Mouse (Mus musculus) frontal cortex, postnatal 10 days (tissue): ENCODE results near the gene Hoxb3.

Experiments used
- DNase-seq, 2 experiments: peaks; one replicate each; pipeline ENCODE4 v3.0.0; 2022; ENCODE audit warnings: low spot score in 2 of 2, mixed read lengths in 1 of 2

The Hoxb3 gene

DNA sequence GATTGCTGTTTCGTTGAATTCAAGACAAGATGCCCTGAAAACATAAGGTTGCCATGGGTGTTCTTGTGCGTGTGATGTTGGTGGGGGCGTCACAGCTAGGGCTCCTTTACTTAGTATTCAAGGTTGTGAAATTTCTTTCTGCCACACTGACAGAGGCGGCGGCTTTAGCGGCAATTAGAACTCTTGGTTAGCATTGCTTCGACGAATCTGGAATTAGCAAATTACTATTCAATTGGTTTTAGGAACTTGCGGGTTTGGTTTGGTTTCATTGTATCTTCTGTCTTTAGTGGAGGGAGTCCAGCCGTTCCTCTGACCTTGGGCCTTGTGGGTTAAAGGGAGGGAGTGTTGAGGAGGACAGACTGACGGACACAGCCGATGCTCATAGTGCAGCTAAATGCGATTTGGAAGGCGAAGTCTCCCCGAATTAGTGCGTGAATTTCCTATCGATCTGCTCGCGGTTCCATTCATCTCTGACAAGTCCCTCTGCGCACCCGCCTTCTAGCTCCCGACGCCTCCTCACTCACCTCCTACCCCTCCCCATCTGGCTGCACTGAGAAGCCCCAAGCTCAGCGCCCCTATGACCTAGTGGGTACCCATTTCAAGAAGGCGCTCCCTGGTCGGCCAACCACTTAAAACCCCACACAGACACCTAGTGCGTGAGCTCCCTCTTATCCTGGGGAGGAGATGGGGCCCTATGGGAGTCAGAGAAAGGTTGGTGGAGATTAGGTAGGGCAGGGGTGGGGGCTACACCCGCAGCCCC, 5.3 kb upstream of the Hoxb3 start, which contains the start of gene Hoxb4:
TSS of gene Hoxb4 (plus strand) at position 660 of the 760 bp plus-strand sequence.
- no peak for DNase-seq

- DNase-seq: no peak
Observed at GRCm38 (mm10) chr11:96318368-96319070, 4.6 kb upstream of the Hoxb3 start.

DNA sequence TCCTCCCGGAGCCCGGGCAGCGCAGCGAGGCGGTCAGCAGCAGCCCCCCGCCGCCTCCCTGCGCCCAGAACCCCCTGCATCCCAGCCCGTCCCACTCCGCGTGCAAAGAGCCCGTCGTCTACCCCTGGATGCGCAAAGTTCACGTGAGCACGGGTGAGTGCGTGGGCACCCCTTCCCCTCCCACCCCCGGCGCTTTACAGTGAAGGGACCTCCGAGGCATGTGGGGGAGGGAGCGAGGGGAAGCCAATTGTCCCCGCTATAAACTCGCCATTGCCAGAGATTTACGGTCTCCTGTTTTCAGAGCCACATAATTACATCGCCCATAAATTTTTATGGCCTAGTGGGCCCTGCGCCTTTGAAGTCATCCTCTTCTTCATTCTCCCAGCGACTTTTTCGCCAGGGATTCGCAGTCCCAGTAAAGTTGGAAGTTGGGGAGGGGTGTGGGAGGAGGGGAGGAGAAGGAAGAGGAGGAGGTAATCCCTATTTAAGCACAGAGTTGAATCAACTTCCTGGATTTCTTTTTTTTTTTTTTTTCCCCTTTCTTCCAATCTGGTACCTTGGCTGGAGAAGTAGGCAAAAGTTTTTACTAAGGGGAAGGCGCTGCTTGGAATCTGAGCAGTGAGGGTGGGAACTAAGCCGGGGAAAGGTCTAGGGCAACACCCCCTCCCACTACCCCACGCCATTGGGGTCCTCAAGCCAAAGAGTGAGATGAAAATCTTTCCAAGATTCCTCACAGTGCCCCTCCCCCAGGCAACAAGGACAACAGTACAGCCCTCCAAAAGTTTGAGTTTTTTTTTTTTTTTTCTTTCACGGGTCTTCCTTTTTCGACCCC, 3.8 kb upstream of the Hoxb3 start:
- DNase-seq: no peak

DNA sequence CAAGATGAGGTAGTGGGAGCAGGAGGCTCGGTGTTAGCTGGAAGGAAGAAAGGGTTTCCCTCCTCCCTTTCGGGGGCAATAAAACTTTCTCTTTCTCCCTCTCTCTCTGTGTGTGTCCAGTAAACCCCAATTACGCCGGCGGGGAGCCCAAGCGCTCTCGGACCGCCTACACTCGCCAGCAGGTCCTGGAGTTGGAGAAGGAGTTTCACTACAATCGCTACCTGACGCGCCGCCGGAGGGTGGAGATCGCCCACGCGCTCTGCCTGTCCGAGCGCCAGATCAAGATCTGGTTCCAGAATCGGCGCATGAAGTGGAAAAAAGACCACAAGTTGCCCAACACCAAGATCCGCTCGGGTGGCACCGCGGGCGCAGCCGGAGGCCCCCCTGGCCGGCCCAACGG, 3.2 kb upstream of the Hoxb3 start:
- DNase-seq: no peak

- no peak for DNase-seq
Observed at GRCm38 (mm10) chr11:96320688-96321087, 2.4 kb upstream of the Hoxb3 start.

DNA sequence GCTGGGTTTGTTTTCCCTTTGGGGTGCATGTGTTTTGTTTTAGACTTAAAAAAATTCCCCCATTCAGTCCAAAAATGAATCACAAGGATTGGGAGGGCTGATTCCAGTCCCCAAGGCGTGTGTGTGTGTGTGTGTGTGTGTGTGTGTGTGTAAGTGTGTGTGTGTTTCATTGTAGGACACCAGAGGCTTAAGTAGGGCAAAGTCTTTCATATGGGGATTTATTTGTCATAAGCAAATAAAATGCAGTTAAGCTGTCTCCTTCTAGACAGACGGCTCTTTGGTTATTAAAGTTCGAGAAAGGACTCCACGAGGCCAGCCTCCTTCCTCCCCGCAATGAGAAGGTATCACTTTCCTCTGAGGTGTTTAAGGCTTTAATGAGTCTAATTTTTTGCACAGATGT, 1.3 kb upstream of the Hoxb3 start:
- no peak for DNase-seq

DNA sequence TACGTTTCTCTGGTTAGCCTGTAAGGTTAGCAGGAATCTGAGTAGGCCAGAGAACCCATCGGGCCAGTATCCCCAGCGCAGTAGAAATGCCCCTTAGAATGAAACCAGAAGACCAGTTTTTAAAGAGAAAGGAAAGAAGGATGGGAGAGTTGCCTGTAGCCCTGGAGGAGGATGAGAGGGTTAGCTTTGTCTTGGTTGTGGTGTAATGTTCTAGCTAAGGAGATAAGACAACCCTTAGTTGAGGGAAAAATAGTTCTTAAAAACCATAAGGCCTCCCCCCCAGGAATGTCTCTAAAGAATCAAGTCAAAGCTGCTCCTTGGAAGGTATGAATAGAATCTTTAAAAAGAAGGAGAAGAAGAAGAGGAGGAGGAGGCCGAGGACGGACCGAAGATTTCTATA, 388 bp upstream of the Hoxb3 start:
- DNase-seq: no peak

- no peak for DNase-seq
Observed at GRCm38 (mm10) chr11:96324125-96324524, 999 bp downstream of the Hoxb3 start.

GRCm38 (mm10) chr11:96324965-96325364, 1.8 kb downstream of the Hoxb3 start:
- no peak for DNase-seq

GRCm38 (mm10) chr11:96325747-96326212, 2.7 kb downstream of the Hoxb3 start:
- DNase-seq: no peak

GRCm38 (mm10) chr11:96326705-96327104, 3.6 kb downstream of the Hoxb3 start:
- no peak for DNase-seq

GRCm38 (mm10) chr11:96327122-96327521, 4.0 kb downstream of the Hoxb3 start:
- no peak for DNase-seq

DNA sequence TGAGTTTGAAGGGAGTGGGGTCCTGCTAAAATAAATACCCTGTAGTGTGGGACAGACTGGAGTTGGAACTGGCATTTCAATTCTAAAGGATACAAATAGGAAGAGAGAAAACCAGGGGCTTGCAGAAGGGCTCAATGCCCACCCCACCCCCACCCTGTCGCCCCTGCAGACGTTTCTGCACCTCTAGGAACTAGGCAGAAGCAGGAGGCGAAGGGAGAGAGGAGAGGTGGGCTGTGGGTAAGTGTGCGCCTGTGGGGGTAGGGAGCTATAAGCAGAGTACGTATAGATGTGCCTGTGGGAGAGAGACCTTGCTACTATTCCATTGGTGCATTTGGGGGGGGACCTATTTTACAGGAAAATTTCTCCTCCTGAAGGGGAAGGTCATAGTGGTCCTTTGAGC, 4.6 kb downstream of the Hoxb3 start:
- no peak for DNase-seq

DNA sequence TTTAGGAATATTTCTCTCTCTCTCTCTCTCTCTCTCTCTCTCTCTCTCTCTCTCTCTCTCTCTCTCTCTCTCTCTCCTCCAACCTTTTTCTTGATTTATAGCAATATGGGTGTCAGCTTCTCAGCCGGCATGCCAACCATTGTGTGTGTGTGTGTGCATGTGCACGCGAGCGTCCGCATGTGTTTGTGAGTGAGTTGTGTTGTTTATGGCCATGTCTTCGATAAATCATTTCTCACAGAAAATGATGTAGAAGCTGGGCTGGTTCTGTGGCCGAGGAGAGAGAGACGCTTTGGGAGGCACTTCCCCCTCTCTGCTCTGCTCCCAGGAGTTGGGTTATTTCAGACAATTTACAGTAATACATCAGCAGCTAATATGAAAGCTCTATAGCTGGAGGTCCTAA, 5.5 kb downstream of the Hoxb3 start:
- no peak for DNase-seq

DNA sequence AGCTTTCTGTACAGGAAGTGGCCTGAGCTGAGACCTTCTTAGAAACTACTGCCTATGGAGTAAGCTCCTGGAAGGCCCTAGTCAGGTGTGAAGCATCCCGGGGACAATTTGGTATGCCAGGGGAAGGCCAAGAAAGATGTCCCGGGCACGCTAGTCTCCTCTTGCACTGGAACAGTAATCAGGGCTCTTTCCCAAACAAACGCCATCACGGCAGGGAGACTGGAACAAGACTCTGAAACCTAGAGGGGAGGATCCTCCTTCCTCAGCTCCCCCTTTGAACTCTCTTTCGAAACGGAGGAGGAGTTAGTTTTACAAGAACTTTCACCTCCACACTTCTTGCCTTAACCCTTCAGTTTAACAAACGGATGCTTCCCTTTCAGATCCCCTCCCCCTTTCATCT, 9.0 kb downstream of the Hoxb3 start:
- no peak for DNase-seq

- DNase-seq: no peak
Observed at GRCm38 (mm10) chr11:96332618-96333032, 9.5 kb downstream of the Hoxb3 start.

- no peak for DNase-seq
Observed at GRCm38 (mm10) chr11:96333241-96334001, 10.3 kb downstream of the Hoxb3 start.

GRCm38 (mm10) chr11:96334002-96334364, 10.9 kb downstream of the Hoxb3 start:
- DNase-seq: no peak

DNA sequence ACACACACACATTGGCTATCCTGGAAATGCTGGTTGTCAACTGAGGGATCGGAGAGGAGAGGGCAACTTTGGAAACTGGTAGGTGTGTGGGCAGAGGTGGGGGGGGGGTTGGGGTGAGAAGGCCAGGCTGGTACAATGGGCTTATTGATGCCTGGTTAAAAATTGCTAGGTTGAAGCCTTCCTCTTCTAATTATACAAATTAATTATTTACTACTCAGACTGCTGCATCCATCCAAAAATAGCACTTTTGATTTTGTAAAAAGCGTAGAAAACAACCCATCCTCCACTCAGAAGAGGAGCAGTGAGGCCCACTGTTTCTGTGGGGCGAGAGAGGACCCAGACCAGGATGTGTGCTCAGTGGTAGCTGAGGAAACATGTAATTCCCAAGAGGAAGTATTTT, 11.9 kb downstream of the Hoxb3 start:
- DNase-seq: no peak

- no peak for DNase-seq
Observed at GRCm38 (mm10) chr11:96336597-96336996, 13.5 kb downstream of the Hoxb3 start.

DNA sequence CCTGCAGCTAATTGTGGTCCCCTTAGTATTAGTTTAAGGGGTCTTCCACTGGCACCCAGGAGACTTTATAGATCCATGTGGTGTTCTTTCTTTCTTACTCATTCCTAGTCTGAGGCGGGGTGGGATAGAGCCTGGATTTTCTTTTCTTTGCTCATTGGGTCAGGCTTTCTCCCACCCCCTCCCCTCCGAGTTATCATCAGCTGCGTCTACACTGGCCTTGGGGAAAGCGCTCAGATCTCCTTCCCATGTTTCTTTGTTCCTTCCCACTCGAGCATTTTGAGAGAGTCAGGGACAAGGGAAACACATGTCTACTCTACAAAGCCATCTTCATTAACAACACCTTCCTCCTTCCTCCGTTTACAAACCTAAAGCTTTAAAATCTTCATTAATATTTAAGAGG, 13.9 kb downstream of the Hoxb3 start:
- no peak for DNase-seq
